ENCODE assay signal across 19 mouse cellular contexts in the genomic region with DNA sequence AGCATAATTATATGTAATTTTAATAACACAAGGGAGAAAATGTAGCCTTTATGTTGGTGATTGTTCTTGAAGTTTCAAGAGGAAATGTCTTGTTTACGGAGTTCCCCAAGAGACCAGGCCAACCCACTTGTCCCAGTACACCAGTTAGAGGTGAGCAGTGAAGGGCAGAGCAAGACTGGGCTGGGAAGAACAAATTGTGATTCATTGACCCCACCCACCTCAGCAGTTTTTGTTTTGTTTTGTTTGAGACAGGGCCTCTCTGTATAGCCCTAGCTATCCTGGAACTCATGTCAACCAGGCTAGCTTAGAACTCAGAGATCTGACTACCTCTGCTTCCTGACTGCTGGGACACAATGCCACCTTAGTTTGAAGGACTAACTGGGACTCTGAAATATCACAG. TPM values are rescaled to one million over a fixed set of nuclear protein-coding genes. Genes with fewer than 3 reads are reported as not detected.
"Had no signal": no experiment of that assay in that cellular context is flagged by ENCODE, and none has a peak within 500 bp of the region (broad histone marks: within the 10 kb centered on the region; RNA-seq: fewer than 3 reads in every experiment).

No protein-coding gene starts in this region.

- DNase-seq: lung, adult 2 months; lung, postnatal 14 days; lung, postnatal 36 days; right cerebral cortex, postnatal 14 days; right cerebral cortex, postnatal 4 days; spleen, adult 18-20 months; thymus, adult 18-20 months; thymus, postnatal 14 days; thymus, postnatal 36 days had no signal

- H3K27ac ChIP-seq: lung, embryonic 15.5 days; macrophage; midbrain, embryonic 13.5 days; midbrain, embryonic 15.5 days; neural tube, embryonic 12.5 days had no signal

- H3K9me3 ChIP-seq: lung, embryonic 15.5 days; midbrain, embryonic 13.5 days; midbrain, embryonic 15.5 days; neural tube, embryonic 12.5 days had no signal

- H3K27me3 ChIP-seq: lung, embryonic 15.5 days; megakaryocyte, embryonic 14.5 days; midbrain, embryonic 13.5 days; midbrain, embryonic 15.5 days; neural tube, embryonic 12.5 days had no signal

- H3K9ac ChIP-seq: lung, embryonic 15.5 days; midbrain, embryonic 13.5 days; midbrain, embryonic 15.5 days; neural tube, embryonic 12.5 days had no signal

- H3K4me2 ChIP-seq: lung, embryonic 15.5 days; midbrain, embryonic 11.5 days; midbrain, embryonic 13.5 days; midbrain, embryonic 15.5 days; neural tube, embryonic 12.5 days had no signal

- H3K4me3 ChIP-seq: lung, embryonic 15.5 days; megakaryocyte, embryonic 14.5 days; midbrain, embryonic 13.5 days; midbrain, embryonic 15.5 days; neural tube, embryonic 12.5 days had no signal

- ATAC-seq: lung, postnatal 0 days; midbrain, embryonic 13.5 days; midbrain, embryonic 15.5 days had no signal

RNA-seq across cellular contexts. Expression of gene Dlgap3, which starts 44.7 kb away (rescaled TPM):
- total RNA-seq: megakaryocyte progenitor cell, adult 5-6 weeks; monocyte, adult 5-6 weeks had no signal
- polyA plus RNA-seq: macrophage had no signal
